Mouse (Mus musculus) urinary bladder, postnatal 4 days (tissue): Measurements from ENCODE around the gene Cacnb4.

Experiments
- DNase-seq, 2 experiments: peaks; one replicate each; pipeline ENCODE4 v3.0.0; 2021 to 2022; ENCODE audit warnings: low spot score in 2 of 2

The Cacnb4 gene

GRCm38 (mm10) chr2:52474570-52474969 is 202.1 kb downstream of the Cacnb4 start:
- DNase-seq = no peak

- DNase-seq = no peak
Observed at GRCm38 (mm10) chr2:52471545-52472291, 204.9 kb downstream of the Cacnb4 start.

GRCm38 (mm10) chr2:52470044-52470560 is 206.5 kb downstream of the Cacnb4 start:
- DNase-seq = no peak

GRCm38 (mm10) chr2:52467629-52468028 is 209.0 kb downstream of the Cacnb4 start:
- no peak for DNase-seq

- DNase-seq = no peak
Observed at GRCm38 (mm10) chr2:52461206-52461967, 215.2 kb downstream of the Cacnb4 start.

- no peak for DNase-seq
Observed at GRCm38 (mm10) chr2:52455606-52456479, 220.8 kb downstream of the Cacnb4 start.

GRCm38 (mm10) chr2:52449818-52450217 is 226.8 kb downstream of the Cacnb4 start:
- no peak for DNase-seq

- no peak for DNase-seq
Observed at GRCm38 (mm10) chr2:52448916-52449315, 227.7 kb downstream of the Cacnb4 start.

GRCm38 (mm10) chr2:52446648-52447047 is 230.0 kb downstream of the Cacnb4 start:
- DNase-seq = no peak

- no peak for DNase-seq
Observed at GRCm38 (mm10) chr2:52442125-52442524, 234.5 kb downstream of the Cacnb4 start.

- DNase-seq = no peak
Observed at GRCm38 (mm10) chr2:52440420-52441015, 236.1 kb downstream of the Cacnb4 start.

GRCm38 (mm10) chr2:52438437-52438836 is 238.2 kb downstream of the Cacnb4 start:
- no peak for DNase-seq

- DNase-seq = peak; percentile 24 to 67
Observed at GRCm38 (mm10) chr2:52438013-52438412, 238.6 kb downstream of the Cacnb4 start.

- DNase-seq = no peak
Observed at GRCm38 (mm10) chr2:52435919-52436632, 240.6 kb downstream of the Cacnb4 start.

- no peak for DNase-seq
Observed at GRCm38 (mm10) chr2:52433365-52433764, 243.3 kb downstream of the Cacnb4 start.

- no peak for DNase-seq
Observed at GRCm38 (mm10) chr2:52427383-52427782, 249.2 kb downstream of the Cacnb4 start.

GRCm38 (mm10) chr2:52426041-52426440 is 250.6 kb downstream of the Cacnb4 start:
- no peak for DNase-seq

- DNase-seq = no peak
Observed at GRCm38 (mm10) chr2:52425523-52425795, 251.2 kb downstream of the Cacnb4 start.

- peak; percentile 97 to 99 for DNase-seq
Observed at GRCm38 (mm10) chr2:52424747-52425522, 251.7 kb downstream of the Cacnb4 start, which contains the start of gene Arl5a. Arl5a (minus strand) TSS chr2:52424901.

GRCm38 (mm10) chr2:52424248-52424728 is 252.3 kb downstream of the Cacnb4 start:
- no peak for DNase-seq
